Mouse (Mus musculus): Measurements from ENCODE around the gene Tesc.

Tesc gene

GRCm38 (mm10) chr5:118079354-118079753 is 51.8 kb downstream of the Tesc start:
- DNase-seq, result no peak

- no peak for DNase-seq
Observed at GRCm38 (mm10) chr5:118079839-118080250, 52.3 kb downstream of the Tesc start.

- no peak for DNase-seq
Observed at GRCm38 (mm10) chr5:118081374-118081949, 53.9 kb downstream of the Tesc start.

- DNase-seq, result no peak
Observed at GRCm38 (mm10) chr5:118081996-118082395, 54.5 kb downstream of the Tesc start.

- DNase-seq, result no peak
Observed at GRCm38 (mm10) chr5:118083060-118083638, 55.6 kb downstream of the Tesc start.

- DNase-seq, result no peak
Observed at GRCm38 (mm10) chr5:118084171-118084727, 56.7 kb downstream of the Tesc start.

- DNase-seq, result no peak
Observed at GRCm38 (mm10) chr5:118085313-118085712, 57.8 kb downstream of the Tesc start.

- DNase-seq, result no peak
Observed at GRCm38 (mm10) chr5:118086956-118087355, 59.4 kb downstream of the Tesc start.

GRCm38 (mm10) chr5:118089102-118089501 is 61.6 kb downstream of the Tesc start:
- DNase-seq, result peak; percentile 48

- DNase-seq, result no peak
Observed at GRCm38 (mm10) chr5:118090101-118090500, 62.6 kb downstream of the Tesc start.

- peak; percentile 43 for DNase-seq
Observed at GRCm38 (mm10) chr5:118090837-118091236, 63.3 kb downstream of the Tesc start.

- DNase-seq, result no peak
Observed at GRCm38 (mm10) chr5:118093321-118094035, 65.9 kb downstream of the Tesc start.

GRCm38 (mm10) chr5:118095433-118095832 is 67.9 kb downstream of the Tesc start:
- DNase-seq, result no peak

- no peak for DNase-seq
Observed at GRCm38 (mm10) chr5:118095849-118096248, 68.3 kb downstream of the Tesc start.

- DNase-seq, result no peak
Observed at GRCm38 (mm10) chr5:118096317-118096716, 68.8 kb downstream of the Tesc start.

- DNase-seq, result peak; percentile 60
Observed at GRCm38 (mm10) chr5:118099069-118099869, 71.7 kb downstream of the Tesc start.

GRCm38 (mm10) chr5:118099870-118100478 is 72.4 kb downstream of the Tesc start:
- DNase-seq, result no peak

GRCm38 (mm10) chr5:118105536-118105935 is 78.0 kb downstream of the Tesc start:
- no peak for DNase-seq

GRCm38 (mm10) chr5:118106667-118107066 is 79.1 kb downstream of the Tesc start:
- DNase-seq, result no peak

- DNase-seq, result peak; percentile 52
Observed at GRCm38 (mm10) chr5:118108124-118108793, 80.7 kb downstream of the Tesc start.

- no peak for DNase-seq
Observed at GRCm38 (mm10) chr5:118108794-118109440, 81.4 kb downstream of the Tesc start.

Measured in lung, postnatal 10 days (tissue).